Mouse (Mus musculus) midbrain, embryonic 15.5 days (tissue): ENCODE measurements around the gene Cacng6. TPM values are rescaled to one million over a fixed set of nuclear protein-coding genes. Genes with fewer than 3 reads are reported as not detected.
"Not testable (repeated sequence)": the region's sequence is repeated elsewhere in the genome, so short reads cannot be mapped to it uniquely, and the experiment has no call there.

Experiments
- ATAC-seq: fragments of 200-750 bp; cut with Nextera tagmentation; replicated peaks from 2 replicates; pipeline ENCODE4 v1.8.0; 2017; ENCODE audit warnings: moderate TSS enrichment
- H3K27ac ChIP-seq: fragments of 300-500 bp; sonication (generic); 2 replicates; pipeline ENCODE4 v1.5.1; 2015; ENCODE audit warnings: mild to moderate bottlenecking, inconsistent platforms
- H3K27me3 ChIP-seq: fragments of 300-500 bp; sonication (generic); replicated peaks from 2 replicates; pipeline ENCODE4 v1.6.1; 2015; ENCODE audit warnings: inconsistent platforms
- H3K36me3 ChIP-seq: fragments of 300-500 bp; sonication (generic); replicated peaks from 2 replicates; pipeline ENCODE4 v1.6.1; 2015; ENCODE audit warnings: inconsistent platforms
- H3K4me1 ChIP-seq: fragments of 300-500 bp; sonication (generic); 2 replicates; pipeline ENCODE4 v1.6.1; 2015; ENCODE audit warnings: inconsistent platforms
- H3K4me2 ChIP-seq: fragments of 300-500 bp; sonication (generic); 2 replicates; pipeline ENCODE4 v1.6.1; 2015; ENCODE audit warnings: inconsistent platforms, mild to moderate bottlenecking, moderate library complexity
- H3K4me3 ChIP-seq: fragments of 300-500 bp; sonication (generic); 2 replicates; pipeline ENCODE4 v1.5.1; 2015; ENCODE audit warnings: mild to moderate bottlenecking, inconsistent platforms
- H3K9ac ChIP-seq: fragments of 300-500 bp; sonication (generic); 2 replicates; pipeline ENCODE4 v1.6.1; 2015; ENCODE audit warnings: mild to moderate bottlenecking, inconsistent platforms
- H3K9me3 ChIP-seq: fragments of 300-500 bp; sonication (generic); 2 replicates; pipeline ENCODE4 v1.6.1; 2016; ENCODE audit warnings: inconsistent platforms
- WGBS: fragments of 180-500 bp; shearing (Covaris S2); methylation state at CpG from one replicate; pipeline ENCODE4 v1.1.7; 2015; ENCODE audit warnings: mixed read lengths; 5-methylcytosine and 5-hydroxymethylcytosine counted together
- polyA plus RNA-seq: library from polyadenylated mRNA; unstranded; fragments of >200 nt; fragmentation: Nextera tagmentation; extraction: Ambion mirVana; gene quantifications from 2 replicates; pipeline ENCODE4 v1.2.1, GENCODE M21; 2015

The Cacng6 gene
- polyA plus RNA-seq, 1 experiment from 2014 or later = not detected

GRCm38 (mm10) chr7:3397355-3397754 is 26.6 kb upstream of the Cacng6 start:
- H3K36me3 ChIP-seq = peaks cover 9% of the 10 kb centered on the region
- no peaks in the 10 kb centered on the region for H3K9me3 ChIP-seq
- no peaks in the 10 kb centered on the region for H3K27me3 ChIP-seq
- no peak overlapping the region for H3K9ac ChIP-seq
- WGBS = 43% methylated on average over 10 of the region's 10 CpGs
- no peak overlapping the region for H3K4me3 ChIP-seq
- peaks cover 25% of the 10 kb centered on the region for H3K4me1 ChIP-seq
- H3K4me2 ChIP-seq = peak overlapping the region; percentile 31
- ATAC-seq = no peak
- no peak overlapping the region for H3K27ac ChIP-seq

GRCm38 (mm10) chr7:3397797-3398196 is 26.2 kb upstream of the Cacng6 start:
- no peaks in the 10 kb centered on the region for H3K27me3 ChIP-seq
- peak overlapping the region; percentile 31 for H3K4me2 ChIP-seq
- H3K4me1 ChIP-seq = peaks cover 20% of the 10 kb centered on the region
- H3K36me3 ChIP-seq = peaks cover 10% of the 10 kb centered on the region
- H3K9me3 ChIP-seq = no peaks in the 10 kb centered on the region
- 11% methylated on average over 7 of the region's 7 CpGs for WGBS
- no peak overlapping the region for H3K27ac ChIP-seq
- no peak overlapping the region for H3K9ac ChIP-seq
- no peak overlapping the region for H3K4me3 ChIP-seq
- ATAC-seq = peak; percentile 77

GRCm38 (mm10) chr7:3398363-3398762 is 25.6 kb upstream of the Cacng6 start:
- not testable (repeated sequence) for H3K9me3 ChIP-seq, H3K27me3 ChIP-seq, H3K4me2 ChIP-seq, H3K9ac ChIP-seq, H3K4me3 ChIP-seq, H3K27ac ChIP-seq, ATAC-seq
- Histone ChIP-seq H3K36me3 (peaks cover 15% of the 10 kb centered on the region), H3K4me1 (peaks cover 16% of the 10 kb centered on the region)
- 95% methylated on average over 8 of the region's 8 CpGs for WGBS

DNA sequence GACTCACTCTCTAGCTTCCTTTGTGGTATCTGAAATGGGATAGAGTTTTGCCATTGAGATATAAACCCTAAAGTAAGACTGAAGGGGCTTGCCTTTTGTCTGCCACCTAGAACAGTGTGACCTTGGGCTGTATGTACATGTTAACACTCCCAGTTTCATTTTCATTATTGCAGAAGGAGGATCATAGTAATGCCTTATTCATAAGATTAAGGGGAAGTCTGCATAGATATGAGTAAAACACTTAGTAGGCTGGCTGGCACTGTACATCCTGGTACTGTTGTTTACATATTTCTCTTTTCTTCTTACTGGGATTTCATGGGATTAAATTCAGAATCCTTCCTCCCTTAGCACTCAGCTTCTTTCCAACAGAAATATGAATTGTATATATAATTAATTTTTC is 24.1 kb upstream of the Cacng6 start:
- Histone ChIP-seq H3K4me3 (no peak overlapping the region), H3K4me1 (peaks cover 10% of the 10 kb centered on the region)
- ATAC-seq = no peak

DNA sequence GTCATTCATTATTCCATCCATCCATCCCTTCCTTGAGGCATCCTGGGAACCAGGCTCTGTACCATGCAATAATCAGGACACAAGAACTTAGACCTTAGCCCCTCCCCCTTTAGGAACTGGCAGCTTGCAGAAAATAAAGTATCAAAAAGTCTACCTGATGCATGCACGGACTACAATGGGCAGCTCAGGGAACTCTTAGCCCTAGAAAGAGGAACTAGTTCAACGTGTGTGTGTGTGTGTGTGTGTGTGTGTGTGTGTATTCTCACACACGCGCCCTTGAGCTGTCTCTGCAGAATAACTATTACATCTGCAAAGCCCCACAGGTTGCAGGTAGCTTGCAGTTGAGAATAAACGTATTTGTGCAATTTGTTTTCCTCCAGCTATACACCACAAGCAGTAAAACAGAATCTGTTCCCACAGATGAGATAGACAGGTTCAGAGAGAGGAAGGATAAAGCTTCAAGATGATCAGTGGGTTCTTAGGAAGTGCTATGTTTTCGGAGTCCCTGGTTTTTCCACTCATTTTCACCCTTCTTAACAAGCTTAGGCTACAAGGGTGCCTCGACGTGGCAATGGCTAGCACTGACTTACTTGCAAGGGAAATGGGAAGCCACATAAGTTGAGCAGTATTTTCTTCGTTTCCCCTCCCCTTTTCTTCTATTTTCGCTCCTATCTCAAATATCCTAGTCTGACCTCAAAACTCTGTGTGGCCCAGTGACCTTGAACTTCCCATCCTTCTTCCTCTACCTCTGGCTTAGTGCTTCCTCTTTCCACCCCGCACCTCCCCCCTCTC is 14.1 kb upstream of the Cacng6 start:
- no peak for ATAC-seq
- Histone ChIP-seq H3K27me3 (peaks cover 18% of the 10 kb centered on the region), H3K9me3 (no peaks in the 10 kb centered on the region), H3K4me1 (peaks cover 21% of the 10 kb centered on the region), H3K4me3 (no peak overlapping the region), H3K27ac (no peak overlapping the region), H3K4me2 (no peak overlapping the region), H3K9ac (no peak overlapping the region), H3K36me3 (no peaks in the 10 kb centered on the region)
- WGBS = 70% methylated on average over 11 of the region's 11 CpGs

More for the DNA sequence above, 24.1 kb upstream of the Cacng6 start:
- H3K9me3 ChIP-seq = no peaks in the 10 kb centered on the region
- H3K27ac ChIP-seq = no peak overlapping the region
- no peaks in the 10 kb centered on the region for H3K27me3 ChIP-seq
- H3K4me2 ChIP-seq = no peak overlapping the region
- peaks cover 6% of the 10 kb centered on the region for H3K36me3 ChIP-seq
- no peak overlapping the region for H3K9ac ChIP-seq

- H3K4me2 ChIP-seq = peak overlapping the region; percentile 67
- WGBS = under 1% methylated on average over 33 of the region's 33 CpGs
- peaks cover 19% of the 10 kb centered on the region for H3K27me3 ChIP-seq
- no peaks in the 10 kb centered on the region for H3K9me3 ChIP-seq
- peak overlapping the region; percentile 41 for H3K4me3 ChIP-seq
- ATAC-seq = peak; percentile 87
- H3K9ac ChIP-seq = no peak overlapping the region; the same call in 1 of the 2 replicates
- H3K27ac ChIP-seq = no peak overlapping the region
- no peaks in the 10 kb centered on the region for H3K36me3 ChIP-seq
- H3K4me1 ChIP-seq = peaks cover 27% of the 10 kb centered on the region
Measured at GRCm38 (mm10) chr7:3411160-3411941, 12.6 kb upstream of the Cacng6 start.

GRCm38 (mm10) chr7:3412036-3412435 is 12.0 kb upstream of the Cacng6 start:
- Histone ChIP-seq H3K9ac (peak overlapping the region; percentile 26; the same call in 1 of the 2 replicates), H3K4me2 (peak overlapping the region; percentile 67), H3K27me3 (peaks cover 19% of the 10 kb centered on the region), H3K36me3 (no peaks in the 10 kb centered on the region), H3K27ac (no peak overlapping the region), H3K9me3 (no peaks in the 10 kb centered on the region), H3K4me3 (peak overlapping the region; percentile 41), H3K4me1 (peaks cover 27% of the 10 kb centered on the region)
- ATAC-seq = no peak
- 2% methylated on average over 20 of the region's 20 CpGs for WGBS

- Histone ChIP-seq H3K9ac (peak overlapping the region; percentile 58), H3K4me1 (peaks cover 27% of the 10 kb centered on the region), H3K36me3 (no peaks in the 10 kb centered on the region), H3K4me3 (peak overlapping the region; percentile 55), H3K9me3 (no peaks in the 10 kb centered on the region), H3K4me2 (peak overlapping the region; percentile 77), H3K27me3 (peaks cover 19% of the 10 kb centered on the region), H3K27ac (no peak overlapping the region)
- peak; percentile 0; the same call in 1 of the 2 replicates for ATAC-seq
- WGBS = under 1% methylated on average over 47 of the region's 47 CpGs
Measured at GRCm38 (mm10) chr7:3414888-3415287, 9.1 kb upstream of the Cacng6 start.

DNA sequence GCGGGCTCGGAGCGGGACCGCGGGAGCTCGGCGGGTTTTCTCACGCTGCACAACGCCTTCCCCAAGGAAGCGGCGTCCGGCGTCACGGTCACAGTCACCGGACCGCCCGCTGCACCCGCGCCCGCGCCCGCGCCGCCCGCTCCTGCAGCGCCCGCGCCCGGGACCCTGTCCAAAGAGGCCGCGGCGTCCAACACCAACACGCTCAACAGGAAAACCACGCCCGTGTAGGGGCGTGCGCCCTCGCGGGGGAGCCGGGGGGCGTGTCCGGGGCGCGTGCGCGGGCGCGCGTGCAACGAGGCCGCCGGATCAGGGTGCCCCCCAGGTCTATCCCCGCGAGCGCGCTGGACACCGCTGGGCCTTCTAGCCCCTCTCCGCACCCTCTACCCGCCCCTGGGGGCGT is 8.6 kb upstream of the Cacng6 start:
- H3K27me3 ChIP-seq = peaks cover 19% of the 10 kb centered on the region
- under 1% methylated on average over 53 of the region's 60 CpGs for WGBS
- no peaks in the 10 kb centered on the region for H3K9me3 ChIP-seq
- H3K9ac ChIP-seq = peak overlapping the region; percentile 58
- no peak overlapping the region for H3K27ac ChIP-seq
- peak; percentile 28 for ATAC-seq
- peak overlapping the region; percentile 55 for H3K4me3 ChIP-seq
- no peaks in the 10 kb centered on the region for H3K36me3 ChIP-seq
- H3K4me1 ChIP-seq = peaks cover 27% of the 10 kb centered on the region
- H3K4me2 ChIP-seq = peak overlapping the region; percentile 77

DNA sequence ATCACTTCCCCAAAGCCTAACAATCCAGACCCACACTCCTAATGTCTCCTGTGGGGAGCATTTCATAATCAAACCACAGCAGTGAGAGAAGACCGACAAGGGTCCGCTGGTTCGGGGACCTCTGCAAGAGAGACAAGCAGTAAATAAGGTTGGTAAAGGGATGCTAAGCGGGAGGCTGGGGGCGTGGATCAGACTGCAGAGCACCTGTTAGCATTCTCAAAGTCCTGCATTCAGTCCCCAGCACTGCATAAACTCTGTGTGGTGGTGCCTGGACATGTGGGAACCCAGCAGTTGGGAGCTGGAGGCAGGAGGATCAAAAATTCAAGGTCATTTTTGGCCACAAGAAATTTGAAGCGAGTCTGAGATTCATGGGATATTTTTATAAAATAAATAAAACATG is 4.1 kb upstream of the Cacng6 start:
- H3K4me1 ChIP-seq = peaks cover 14% of the 10 kb centered on the region
- peaks cover 30% of the 10 kb centered on the region for H3K27me3 ChIP-seq
- WGBS = 33% methylated on average over 6 of the region's 6 CpGs
- H3K9ac ChIP-seq = no peak overlapping the region
- no peak overlapping the region for H3K27ac ChIP-seq
- no peaks in the 10 kb centered on the region for H3K9me3 ChIP-seq
- ATAC-seq = no peak
- H3K36me3 ChIP-seq = no peaks in the 10 kb centered on the region
- H3K4me2 ChIP-seq = no peak overlapping the region
- no peak overlapping the region for H3K4me3 ChIP-seq

- Histone ChIP-seq H3K27me3 (peaks cover 33% of the 10 kb centered on the region), H3K4me2 (no peak overlapping the region), H3K9ac (no peak overlapping the region), H3K4me1 (peaks cover 10% of the 10 kb centered on the region), H3K27ac (no peak overlapping the region), H3K4me3 (no peak overlapping the region), H3K36me3 (no peaks in the 10 kb centered on the region), H3K9me3 (no peaks in the 10 kb centered on the region)
- ATAC-seq = no peak
- WGBS = 58% methylated on average over 5 of the region's 5 CpGs
Measured at GRCm38 (mm10) chr7:3420466-3420865, 3.5 kb upstream of the Cacng6 start.

DNA sequence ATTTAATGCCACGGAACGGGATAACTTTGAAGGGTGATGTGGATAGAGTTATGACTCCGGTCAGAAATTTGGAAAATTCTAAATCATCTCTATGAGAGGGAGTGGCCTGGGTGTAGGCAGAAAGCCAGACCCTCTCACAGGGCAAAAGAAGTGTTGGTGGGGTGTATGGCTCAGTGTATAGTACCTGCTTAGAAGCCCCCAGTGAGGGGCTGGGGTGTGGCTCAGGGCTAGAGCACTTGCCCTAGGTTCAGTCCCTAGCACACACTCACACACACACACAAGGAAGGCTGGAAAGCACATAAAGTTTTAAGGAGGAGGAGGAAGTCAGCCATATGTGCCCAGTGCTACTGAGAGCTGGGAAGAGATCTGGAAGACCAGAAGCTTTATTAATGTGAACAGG is 2.7 kb upstream of the Cacng6 start:
- Histone ChIP-seq H3K27ac (no peak overlapping the region), H3K36me3 (no peaks in the 10 kb centered on the region), H3K9me3 (no peaks in the 10 kb centered on the region), H3K27me3 (peaks cover 35% of the 10 kb centered on the region), H3K9ac (no peak overlapping the region), H3K4me2 (no peak overlapping the region), H3K4me1 (peaks cover 7% of the 10 kb centered on the region), H3K4me3 (no peak overlapping the region)
- WGBS = 94% methylated on average over 3 of the region's 3 CpGs
- ATAC-seq = no peak
